Mouse (Mus musculus): Measurements from ENCODE around the gene Pi4k2b. TPM values are rescaled to one million over a fixed set of nuclear protein-coding genes. Genes with fewer than 3 reads are reported as not detected.

Gene Pi4k2b
- polyA plus RNA-seq, 1 experiment from 2014 or later = 7.1 TPM

DNA sequence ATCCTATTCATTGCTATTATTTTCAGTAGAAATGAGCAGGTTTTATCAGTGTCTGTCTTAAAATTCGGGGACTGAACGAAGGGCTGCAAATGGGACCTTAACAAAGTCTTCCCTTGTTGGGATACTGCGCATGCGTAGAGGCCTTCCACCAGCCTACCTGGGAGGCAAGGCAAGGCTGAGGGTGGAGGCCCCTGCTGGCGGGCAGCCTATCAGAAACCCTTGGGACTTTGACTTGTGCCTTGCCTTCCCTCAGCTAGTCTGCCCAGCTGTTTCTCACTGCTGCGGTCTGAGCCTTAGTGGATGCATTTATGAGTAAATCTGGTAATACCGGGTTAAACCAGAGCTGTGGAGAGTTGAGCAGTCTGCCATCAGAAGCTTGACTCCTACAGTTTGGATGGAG is 71.9 kb downstream of the Pi4k2b start:
- 89% methylated on average over 7 of the region's 7 CpGs for WGBS
- H3K4me3 ChIP-seq (ENCODE audit: low read length) = no peak overlapping the region
- no peak overlapping the region for H3K9ac ChIP-seq (ENCODE audit: low read length)
- H3K36me3 ChIP-seq (ENCODE audit: control insufficient read depth, insufficient read depth) = peaks cover 8% of the 10 kb centered on the region; the same call in 1 of the 2 replicates
- no peaks in the 10 kb centered on the region for H3K9me3 ChIP-seq (replicated peaks; ENCODE audit: control insufficient read depth, low read length)
- no peak overlapping the region for H3K4me2 ChIP-seq (ENCODE audit: low read depth, low read length)
- no peak for ATAC-seq (replicated peaks; ENCODE audit: extremely low read depth, insufficient read depth, low FRiP score)
- no peak overlapping the region for H3K27ac ChIP-seq (ENCODE audit: low read length)
- no peaks in the 10 kb centered on the region for H3K4me1 ChIP-seq (ENCODE audit: control insufficient read depth, insufficient read depth, low read length)
- H3K27me3 ChIP-seq (ENCODE audit: control insufficient read depth, insufficient read depth, low read length) = no peaks in the 10 kb centered on the region

- Histone ChIP-seq H3K4me3 (ENCODE audit: low read length) (no peak overlapping the region), H3K4me1 (ENCODE audit: control insufficient read depth, insufficient read depth, low read length) (no peaks in the 10 kb centered on the region), H3K27me3 (ENCODE audit: control insufficient read depth, insufficient read depth, low read length) (no peaks in the 10 kb centered on the region), H3K9ac (ENCODE audit: low read length) (no peak overlapping the region), H3K4me2 (ENCODE audit: low read depth, low read length) (no peak overlapping the region), H3K27ac (ENCODE audit: low read length) (no peak overlapping the region), H3K9me3 (replicated peaks; ENCODE audit: control insufficient read depth, low read length) (no peaks in the 10 kb centered on the region), H3K36me3 (ENCODE audit: control insufficient read depth, insufficient read depth) (peaks cover 7% of the 10 kb centered on the region; the same call in 1 of the 2 replicates)
- WGBS = 85% methylated on average over 7 of the region's 7 CpGs
- ATAC-seq (replicated peaks; ENCODE audit: extremely low read depth, insufficient read depth, low FRiP score) = no peak
Observed at GRCm38 (mm10) chr5:52818676-52819075, 77.3 kb downstream of the Pi4k2b start.

Other genes starting within 250 kb of the Pi4k2b start
- 1.5 and 1.7 TPM in 2 replicates for gene Lgi2, start 175.1 kb upstream of the Pi4k2b start, polyA plus RNA-seq (2015; fragmentation: Nextera tagmentation; extraction: Ambion mirVana)
- gene Sepsecs, start 71.9 kb upstream of the Pi4k2b start, polyA plus RNA-seq (2015; fragmentation: Nextera tagmentation; extraction: Ambion mirVana) = 6.1 and 6.4 TPM in 2 replicates
- gene Zcchc4, start 33.8 kb downstream of the Pi4k2b start, polyA plus RNA-seq (2015; fragmentation: Nextera tagmentation; extraction: Ambion mirVana) = 10.5 and 11.2 TPM in 2 replicates
- 66.7 and 76.0 TPM in 2 replicates for gene Anapc4, start 92.4 kb downstream of the Pi4k2b start, polyA plus RNA-seq (2015; fragmentation: Nextera tagmentation; extraction: Ambion mirVana)

Measured in heart, embryonic 16.5 days (tissue).